Mouse (Mus musculus): Measurements from ENCODE around the gene Clec2d. TPM values are rescaled to one million over a fixed set of nuclear protein-coding genes. Genes with fewer than 3 reads are reported as not detected.

Clec2d gene
- total RNA-seq, 1 experiment from 2014 or later: 219 TPM

- ATAC-seq (replicated peaks in 1 of 2; ENCODE audit: insufficient read depth in 1 of 2, low FRiP score in 2 of 2, low TSS enrichment in 1 of 2, low read depth in 1 of 2, poor library complexity in 2 of 2, severe bottlenecking in 2 of 2): no peak; a peak in 1 of 4 replicates
These were observed 35.6 kb downstream of the Clec2d start for GRCm38 (mm10) chr6:129215886-129216637.

GRCm38 (mm10) chr6:129216721-129217230, 36.4 kb downstream of the Clec2d start:
- no peak for ATAC-seq (replicated peaks in 1 of 2; ENCODE audit: insufficient read depth in 1 of 2, low FRiP score in 2 of 2, low TSS enrichment in 1 of 2, low read depth in 1 of 2, poor library complexity in 2 of 2, severe bottlenecking in 2 of 2)

- no peak for ATAC-seq (replicated peaks in 1 of 2; ENCODE audit: insufficient read depth in 1 of 2, low FRiP score in 2 of 2, low TSS enrichment in 1 of 2, low read depth in 1 of 2, poor library complexity in 2 of 2, severe bottlenecking in 2 of 2)
These were observed 37.8 kb downstream of the Clec2d start for GRCm38 (mm10) chr6:129218191-129218696.

- no peak for ATAC-seq (replicated peaks in 1 of 2; ENCODE audit: insufficient read depth in 1 of 2, low FRiP score in 2 of 2, low TSS enrichment in 1 of 2, low read depth in 1 of 2, poor library complexity in 2 of 2, severe bottlenecking in 2 of 2)
These were observed 39.6 kb downstream of the Clec2d start for GRCm38 (mm10) chr6:129219897-129220517.

- no peak for ATAC-seq (replicated peaks in 1 of 2; ENCODE audit: insufficient read depth in 1 of 2, low FRiP score in 2 of 2, low TSS enrichment in 1 of 2, low read depth in 1 of 2, poor library complexity in 2 of 2, severe bottlenecking in 2 of 2)
These were observed 40.6 kb downstream of the Clec2d start for GRCm38 (mm10) chr6:129221053-129221452.

GRCm38 (mm10) chr6:129222188-129222800, 41.9 kb downstream of the Clec2d start:
- no peak for ATAC-seq (replicated peaks in 1 of 2; ENCODE audit: insufficient read depth in 1 of 2, low FRiP score in 2 of 2, low TSS enrichment in 1 of 2, low read depth in 1 of 2, poor library complexity in 2 of 2, severe bottlenecking in 2 of 2)

GRCm38 (mm10) chr6:129223611-129224010, 43.2 kb downstream of the Clec2d start:
- ATAC-seq (replicated peaks in 1 of 2; ENCODE audit: insufficient read depth in 1 of 2, low FRiP score in 2 of 2, low TSS enrichment in 1 of 2, low read depth in 1 of 2, poor library complexity in 2 of 2, severe bottlenecking in 2 of 2): no peak

- no peak for ATAC-seq (replicated peaks in 1 of 2; ENCODE audit: insufficient read depth in 1 of 2, low FRiP score in 2 of 2, low TSS enrichment in 1 of 2, low read depth in 1 of 2, poor library complexity in 2 of 2, severe bottlenecking in 2 of 2)
These were observed 43.7 kb downstream of the Clec2d start for GRCm38 (mm10) chr6:129224090-129224489.

GRCm38 (mm10) chr6:129225078-129225477, 44.7 kb downstream of the Clec2d start:
- no peak for ATAC-seq (replicated peaks in 1 of 2; ENCODE audit: insufficient read depth in 1 of 2, low FRiP score in 2 of 2, low TSS enrichment in 1 of 2, low read depth in 1 of 2, poor library complexity in 2 of 2, severe bottlenecking in 2 of 2)

GRCm38 (mm10) chr6:129228935-129229773, 48.7 kb downstream of the Clec2d start:
- ATAC-seq (replicated peaks in 1 of 2; ENCODE audit: insufficient read depth in 1 of 2, low FRiP score in 2 of 2, low TSS enrichment in 1 of 2, low read depth in 1 of 2, poor library complexity in 2 of 2, severe bottlenecking in 2 of 2): no peak

GRCm38 (mm10) chr6:129229774-129230578, 49.6 kb downstream of the Clec2d start:
- no peak for ATAC-seq (replicated peaks in 1 of 2; ENCODE audit: insufficient read depth in 1 of 2, low FRiP score in 2 of 2, low TSS enrichment in 1 of 2, low read depth in 1 of 2, poor library complexity in 2 of 2, severe bottlenecking in 2 of 2)

- ATAC-seq (replicated peaks in 1 of 2; ENCODE audit: insufficient read depth in 1 of 2, low FRiP score in 2 of 2, low TSS enrichment in 1 of 2, low read depth in 1 of 2, poor library complexity in 2 of 2, severe bottlenecking in 2 of 2): no peak
These were observed 51.8 kb downstream of the Clec2d start for GRCm38 (mm10) chr6:129232005-129232841.

GRCm38 (mm10) chr6:129232842-129233205, 52.4 kb downstream of the Clec2d start:
- ATAC-seq (replicated peaks in 1 of 2; ENCODE audit: insufficient read depth in 1 of 2, low FRiP score in 2 of 2, low TSS enrichment in 1 of 2, low read depth in 1 of 2, poor library complexity in 2 of 2, severe bottlenecking in 2 of 2): peak; percentile 62 to 65

GRCm38 (mm10) chr6:129233366-129233954, 53.0 kb downstream of the Clec2d start:
- ATAC-seq (replicated peaks in 1 of 2; ENCODE audit: insufficient read depth in 1 of 2, low FRiP score in 2 of 2, low TSS enrichment in 1 of 2, low read depth in 1 of 2, poor library complexity in 2 of 2, severe bottlenecking in 2 of 2): no peak

GRCm38 (mm10) chr6:129233955-129234369, 53.5 kb downstream of the Clec2d start:
- peak in 1 of 2 experiments; percentile 5; a peak in 1 of 4 replicates for ATAC-seq (replicated peaks in 1 of 2; ENCODE audit: insufficient read depth in 1 of 2, low FRiP score in 2 of 2, low TSS enrichment in 1 of 2, low read depth in 1 of 2, poor library complexity in 2 of 2, severe bottlenecking in 2 of 2)

Data from hematopoietic stem cell, adult 5-6 weeks (primary cell).